Mouse (Mus musculus) stomach, embryonic 14.5 days (tissue): ENCODE data around the gene Klk9. TPM values are rescaled to one million over a fixed set of nuclear protein-coding genes. Genes with fewer than 3 reads are reported as not detected.

Experiments
- ATAC-seq: fragments of 200-750 bp; cut with Nextera tagmentation; 2 replicates; pipeline ENCODE4 v1.8.0; 2017; ENCODE audit warnings: low read depth, moderate TSS enrichment; ENCODE audit not compliant: insufficient number of reproducible peaks, insufficient read depth, low FRiP score
- H3K27ac ChIP-seq: fragments of 300-500 bp; sonication (generic); 2 replicates; pipeline ENCODE4 v1.5.1; 2014; ENCODE audit warnings: mild to moderate bottlenecking, low read length, moderate library complexity, mixed read lengths
- H3K27me3 ChIP-seq: fragments of 300-500 bp; sonication (generic); 2 replicates; pipeline ENCODE4 v1.6.1; 2014; ENCODE audit warnings: low read length, control low read depth, mixed read lengths; ENCODE audit not compliant: control insufficient read depth, insufficient read depth
- H3K36me3 ChIP-seq: fragments of 300-500 bp; sonication (generic); 2 replicates; pipeline ENCODE4 v1.6.1; 2014; ENCODE audit warnings: mild to moderate bottlenecking, control low read depth, low read length, moderate library complexity, mixed read lengths; ENCODE audit not compliant: control insufficient read depth, insufficient read depth
- H3K4me1 ChIP-seq: fragments of 300-500 bp; sonication (generic); 2 replicates; pipeline ENCODE4 v1.6.1; 2014; ENCODE audit warnings: low read length, control low read depth, mixed read lengths; ENCODE audit not compliant: control insufficient read depth, insufficient read depth
- H3K4me2 ChIP-seq: fragments of 300-500 bp; sonication (generic); replicated peaks from 2 replicates; pipeline ENCODE4 v1.6.1; 2014; ENCODE audit warnings: low read depth, low read length, control low read depth
- H3K4me3 ChIP-seq: fragments of 300-500 bp; sonication (generic); 2 replicates; pipeline ENCODE4 v1.5.1; 2014; ENCODE audit warnings: low read depth, low read length, control low read depth
- H3K9ac ChIP-seq: fragments of 300-500 bp; sonication (generic); replicated peaks from 2 replicates; pipeline ENCODE4 v1.6.1; 2014; ENCODE audit warnings: low read depth, mild to moderate bottlenecking, control low read depth, low read length, moderate library complexity, mixed read lengths
- H3K9me3 ChIP-seq: fragments of 300-500 bp; sonication (generic); 2 replicates; pipeline ENCODE4 v1.6.1; 2016; ENCODE audit warnings: low read depth, low read length, control low read depth; ENCODE audit not compliant: control insufficient read depth
- WGBS: fragments of 180-500 bp; shearing (Covaris S2); extraction: QIAGEN DNeasy Blood & Tissue Kit; methylation state at CpG from one replicate; pipeline ENCODE4 v1.1.7; 2014; 5-methylcytosine and 5-hydroxymethylcytosine counted together
- polyA plus RNA-seq: library from polyadenylated mRNA; unstranded; fragments of >200 nt; fragmentation: Nextera tagmentation; extraction: Ambion mirVana; gene quantifications from 2 replicates; pipeline ENCODE4 v1.2.1, GENCODE M21; 2014

Klk9 gene
- polyA plus RNA-seq, 1 experiment from 2014 or later, result not detected

GRCm38 (mm10) chr7:43781541-43781940, 10.2 kb upstream of the Klk9 start:
- no peak overlapping the region for H3K4me2 ChIP-seq
- no peaks in the 10 kb centered on the region for H3K27me3 ChIP-seq
- WGBS, result 80% methylated on average over 11 of the region's 11 CpGs
- no peak for ATAC-seq
- no peak overlapping the region for H3K9ac ChIP-seq
- no peaks in the 10 kb centered on the region for H3K36me3 ChIP-seq
- 0 out of 2 replicates have a peak, but pooled peaks cover 5% of the 10 kb centered on the region for H3K4me1 ChIP-seq
- no peak overlapping the region for H3K4me3 ChIP-seq
- no peaks in the 10 kb centered on the region for H3K9me3 ChIP-seq
- H3K27ac ChIP-seq, result no peak overlapping the region

- peak; percentile 79 for ATAC-seq
- WGBS, result 8% methylated on average over 36 of the region's 36 CpGs
- Histone ChIP-seq H3K4me1 (0 out of 2 replicates have a peak, but pooled peaks cover 5% of the 10 kb centered on the region), H3K27me3 (no peaks in the 10 kb centered on the region), H3K4me3 (peak overlapping the region; percentile 25), H3K27ac (no peak overlapping the region), H3K9me3 (no peaks in the 10 kb centered on the region), H3K36me3 (no peaks in the 10 kb centered on the region), H3K4me2 (peak overlapping the region; percentile 65), H3K9ac (peak overlapping the region; percentile 21; the same call in 1 of the 2 replicates)
Measured at GRCm38 (mm10) chr7:43782275-43783265, 9.1 kb upstream of the Klk9 start.

- H3K4me3 ChIP-seq, result no peak overlapping the region
- no peak overlapping the region for H3K27ac ChIP-seq
- WGBS, result 95% methylated on average over 1 of the region's 1 CpGs
- no peaks in the 10 kb centered on the region for H3K36me3 ChIP-seq
- 0 out of 2 replicates have a peak, but pooled peaks cover 5% of the 10 kb centered on the region for H3K4me1 ChIP-seq
- H3K9me3 ChIP-seq, result no peaks in the 10 kb centered on the region
- ATAC-seq, result no peak
- H3K4me2 ChIP-seq, result no peak overlapping the region
- no peak overlapping the region for H3K9ac ChIP-seq
- H3K27me3 ChIP-seq, result no peaks in the 10 kb centered on the region
Measured at GRCm38 (mm10) chr7:43785286-43785685, 6.4 kb upstream of the Klk9 start.

- Histone ChIP-seq H3K9me3 (no peaks in the 10 kb centered on the region), H3K9ac (no peak overlapping the region), H3K36me3 (no peaks in the 10 kb centered on the region), H3K4me3 (no peak overlapping the region), H3K27ac (no peak overlapping the region), H3K4me1 (no peaks in the 10 kb centered on the region), H3K27me3 (no peaks in the 10 kb centered on the region), H3K4me2 (no peak overlapping the region)
- ATAC-seq, result no peak
- 65% methylated on average over 3 of the region's 3 CpGs for WGBS
Measured at GRCm38 (mm10) chr7:43788096-43788495, 3.6 kb upstream of the Klk9 start.

- no peak overlapping the region for H3K27ac ChIP-seq
- no peak for ATAC-seq
- H3K9me3 ChIP-seq, result no peaks in the 10 kb centered on the region
- no peaks in the 10 kb centered on the region for H3K27me3 ChIP-seq
- H3K9ac ChIP-seq, result no peak overlapping the region
- no peaks in the 10 kb centered on the region for H3K36me3 ChIP-seq
- H3K4me1 ChIP-seq, result no peaks in the 10 kb centered on the region
- H3K4me3 ChIP-seq, result no peak overlapping the region
- whole genome bisulfite sequencing, result 58% methylated on average over 2 of the region's 2 CpGs
- H3K4me2 ChIP-seq, result no peak overlapping the region
Measured at GRCm38 (mm10) chr7:43789295-43789694, 2.4 kb upstream of the Klk9 start.

GRCm38 (mm10) chr7:43796355-43796754, 4.7 kb downstream of the Klk9 start:
- H3K27me3 ChIP-seq, result 0 out of 2 replicates have a peak, but pooled peaks cover 3% of the 10 kb centered on the region
- no peak for ATAC-seq
- H3K4me2 ChIP-seq, result peak overlapping the region; percentile 83
- H3K27ac ChIP-seq, result no peak overlapping the region
- no peaks in the 10 kb centered on the region for H3K9me3 ChIP-seq
- H3K36me3 ChIP-seq, result no peaks in the 10 kb centered on the region
- H3K4me1 ChIP-seq, result peaks cover 4% of the 10 kb centered on the region; the same call in 1 of the 2 replicates
- 9% methylated on average over 8 of the region's 8 CpGs for WGBS
- H3K4me3 ChIP-seq, result peak overlapping the region; percentile 49
- H3K9ac ChIP-seq, result no peak overlapping the region

GRCm38 (mm10) chr7:43797333-43797769, 5.7 kb downstream of the Klk9 start, which contains the start of gene Klk8:
Klk8 (plus strand) TSS chr7:43797577.
- peak within 1 kb of the TSS; percentile 49 for H3K4me3 ChIP-seq
- peaks cover 4% of the 10 kb centered on the region; the same call in 1 of the 2 replicates for H3K4me1 ChIP-seq
- H3K9me3 ChIP-seq, result no peaks in the 10 kb centered on the region
- H3K27me3 ChIP-seq, result 0 out of 2 replicates have a peak, but pooled peaks cover 3% of the 10 kb centered on the region
- no peaks in the 10 kb centered on the region for H3K36me3 ChIP-seq
- ATAC-seq, result peak; percentile 33
- H3K4me2 ChIP-seq, result peak within 1 kb of the TSS; percentile 83
- no peak within 1 kb of the TSS; the same call in 1 of the 2 replicates for H3K9ac ChIP-seq
- H3K27ac ChIP-seq, result no peak within 1 kb of the TSS
- WGBS, result under 1% methylated on average over 28 of the region's 28 CpGs

- Histone ChIP-seq H3K27me3 (0 out of 2 replicates have a peak, but pooled peaks cover 3% of the 10 kb centered on the region), H3K9ac (no peak overlapping the region)
- 39% methylated on average over 13 of the region's 13 CpGs for WGBS
Measured at GRCm38 (mm10) chr7:43797844-43798462, 6.3 kb downstream of the Klk9 start.

More at GRCm38 (mm10) chr7:43797844-43798462, 6.3 kb downstream of the Klk9 start:
- Histone ChIP-seq H3K4me2 (peak overlapping the region; percentile 83), H3K4me1 (peaks cover 4% of the 10 kb centered on the region; the same call in 1 of the 2 replicates), H3K27ac (no peak overlapping the region), H3K4me3 (peak overlapping the region; percentile 49), H3K36me3 (no peaks in the 10 kb centered on the region), H3K9me3 (no peaks in the 10 kb centered on the region)
- ATAC-seq, result peak; percentile 78
